Mouse (Mus musculus) embryo, embryonic 9.5 days (tissue): ENCODE measurements around the gene Zfhx3.

ENCODE experiments used
- DNase-seq: peaks from one replicate; pipeline ENCODE4 v3.0.0-alpha.2; 2017; ENCODE audit errors: extremely low spot score

Gene Zfhx3

GRCm38 (mm10) chr8:108239531-108239930 is 297.1 kb downstream of the Zfhx3 start:
- DNase-seq: no peak

GRCm38 (mm10) chr8:108241041-108241690 is 298.7 kb downstream of the Zfhx3 start:
- DNase-seq: peak; percentile 54

- DNase-seq: peak; percentile 41
Measured at GRCm38 (mm10) chr8:108243270-108243669, 300.8 kb downstream of the Zfhx3 start.

- DNase-seq: peak; percentile 29
Measured at GRCm38 (mm10) chr8:108244636-108245494, 302.4 kb downstream of the Zfhx3 start.

GRCm38 (mm10) chr8:108245575-108245974 is 303.1 kb downstream of the Zfhx3 start:
- DNase-seq: no peak

- peak; percentile 41 for DNase-seq
Measured at GRCm38 (mm10) chr8:108246035-108246933, 303.8 kb downstream of the Zfhx3 start.

GRCm38 (mm10) chr8:108246934-108247417 is 304.5 kb downstream of the Zfhx3 start:
- DNase-seq: no peak

- no peak for DNase-seq
Measured at GRCm38 (mm10) chr8:108264593-108265160, 322.2 kb downstream of the Zfhx3 start.

- no peak for DNase-seq
Measured at GRCm38 (mm10) chr8:108277960-108278359, 335.5 kb downstream of the Zfhx3 start.

GRCm38 (mm10) chr8:108281981-108282380 is 339.5 kb downstream of the Zfhx3 start:
- no peak for DNase-seq

- DNase-seq: no peak
Measured at GRCm38 (mm10) chr8:108286117-108286516, 343.7 kb downstream of the Zfhx3 start.

- no peak for DNase-seq
Measured at GRCm38 (mm10) chr8:108300964-108301615, 358.6 kb downstream of the Zfhx3 start.

GRCm38 (mm10) chr8:108301654-108302053 is 359.2 kb downstream of the Zfhx3 start:
- DNase-seq: no peak

- no peak for DNase-seq
Measured at GRCm38 (mm10) chr8:108305368-108305767, 362.9 kb downstream of the Zfhx3 start.

GRCm38 (mm10) chr8:108309525-108310246 is 367.2 kb downstream of the Zfhx3 start:
- DNase-seq: no peak

- DNase-seq: peak; percentile 8
Measured at GRCm38 (mm10) chr8:108315046-108315445, 372.6 kb downstream of the Zfhx3 start.

GRCm38 (mm10) chr8:108317532-108318093 is 375.2 kb downstream of the Zfhx3 start:
- DNase-seq: no peak

GRCm38 (mm10) chr8:108327711-108328110 is 385.3 kb downstream of the Zfhx3 start:
- no peak for DNase-seq

- no peak for DNase-seq
Measured at GRCm38 (mm10) chr8:108348352-108348751, 405.9 kb downstream of the Zfhx3 start.

- DNase-seq: no peak
Measured at GRCm38 (mm10) chr8:108348776-108349175, 406.3 kb downstream of the Zfhx3 start.
